Mouse (Mus musculus) hindbrain, embryonic 15.5 days (tissue): ENCODE measurements around the gene Uchl3. TPM values are rescaled to one million over a fixed set of nuclear protein-coding genes. Genes with fewer than 3 reads are reported as not detected.

Experiments used
- ATAC-seq: fragments of 200-750 bp; cut with Nextera tagmentation; 2 replicates; pipeline ENCODE4 v1.8.0; 2017; ENCODE audit warnings: low read depth, moderate number of reproducible peaks, moderate TSS enrichment; ENCODE audit not compliant: low FRiP score
- H3K27ac ChIP-seq: fragments of 300-500 bp; sonication (generic); replicated peaks from 2 replicates; pipeline ENCODE4 v1.5.1; 2015; ENCODE audit warnings: mild to moderate bottlenecking, inconsistent platforms
- H3K27me3 ChIP-seq: fragments of 300-500 bp; sonication (generic); 2 replicates; pipeline ENCODE4 v1.6.1; 2015; ENCODE audit warnings: control low read depth, inconsistent platforms
- H3K36me3 ChIP-seq: fragments of 300-500 bp; sonication (generic); 2 replicates; pipeline ENCODE4 v1.6.1; 2015; ENCODE audit warnings: control low read depth, inconsistent platforms
- H3K4me1 ChIP-seq: fragments of 300-500 bp; sonication (generic); replicated peaks from 2 replicates; pipeline ENCODE4 v1.6.1; 2015; ENCODE audit warnings: control low read depth, inconsistent platforms
- H3K4me2 ChIP-seq: fragments of 300-500 bp; sonication (generic); 2 replicates; pipeline ENCODE4 v1.6.1; 2015; ENCODE audit warnings: moderate library complexity, mild to moderate bottlenecking, inconsistent platforms
- H3K4me3 ChIP-seq: fragments of 300-500 bp; sonication (generic); 2 replicates; pipeline ENCODE4 v1.5.1; 2015; ENCODE audit warnings: mild to moderate bottlenecking, inconsistent platforms
- H3K9ac ChIP-seq: fragments of 300-500 bp; sonication (generic); 2 replicates; pipeline ENCODE4 v1.6.1; 2015; ENCODE audit warnings: inconsistent platforms
- H3K9me3 ChIP-seq: fragments of 300-500 bp; sonication (generic); 2 replicates; pipeline ENCODE4 v1.6.1; 2016; ENCODE audit warnings: control low read depth, inconsistent platforms
- WGBS: fragments of 180-500 bp; shearing (Covaris S2); methylation state at CpG from one replicate; pipeline ENCODE4 v1.1.7; 2015; 5-methylcytosine and 5-hydroxymethylcytosine counted together
- polyA plus RNA-seq: library from polyadenylated mRNA; unstranded; fragments of >200 nt; fragmentation: Nextera tagmentation; extraction: Ambion mirVana; gene quantifications from 2 replicates; pipeline ENCODE4 v1.2.1, GENCODE M21; 2015

Uchl3 gene
- 252 and 255 TPM in 2 replicates for polyA plus RNA-seq

DNA sequence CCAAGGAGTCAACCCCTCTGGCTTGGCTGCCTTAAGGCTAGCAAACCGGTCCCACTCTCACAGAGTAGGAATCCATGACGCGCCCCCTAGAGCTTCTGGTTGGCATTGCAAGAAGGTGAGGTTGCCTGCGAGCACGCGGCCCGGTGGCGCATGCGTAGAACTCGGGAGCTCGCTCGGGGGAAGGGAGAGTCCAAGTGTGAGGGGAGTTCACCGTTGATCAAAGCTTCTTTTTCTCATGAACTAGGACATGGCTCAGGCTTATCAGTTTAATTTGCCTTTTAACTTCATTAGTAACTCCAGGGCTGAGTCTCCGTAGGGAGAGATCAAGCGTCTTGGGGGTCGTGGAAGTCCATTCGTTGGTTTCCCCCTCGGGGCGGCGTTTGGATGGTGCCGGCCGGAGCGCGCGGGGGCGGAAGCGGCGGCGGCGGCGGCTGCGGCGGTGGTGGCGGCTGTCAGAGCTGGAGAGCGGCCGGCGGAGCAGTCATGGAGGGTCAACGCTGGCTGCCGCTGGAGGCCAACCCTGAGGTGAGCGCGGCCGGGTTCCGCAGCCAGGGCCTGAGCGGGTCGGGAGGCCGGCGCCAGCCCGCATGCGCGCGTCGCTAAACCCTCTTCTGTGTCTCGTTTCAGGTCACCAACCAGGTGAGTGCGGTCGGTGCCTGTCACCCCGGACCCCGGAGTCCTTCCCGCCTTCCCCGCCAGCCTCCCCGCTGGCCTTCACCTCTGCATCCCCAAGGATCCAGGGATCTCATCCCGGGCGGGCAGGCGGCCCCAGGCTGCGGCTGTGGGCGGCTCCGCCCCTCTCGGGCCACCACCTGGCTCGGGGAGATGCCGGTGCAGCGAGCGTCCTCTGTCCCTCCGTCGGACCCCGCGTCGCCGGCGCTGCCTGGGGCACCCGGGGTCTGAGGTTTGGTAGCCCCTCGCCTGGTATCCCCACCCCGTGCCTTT lies at the start of gene Uchl3:
Gene Uchl3 (plus strand): TSS at position 387 of the 945 bp plus-strand sequence.
- Histone ChIP-seq H3K27ac (peak within 1 kb of the TSS; percentile 84), H3K4me3 (peak within 1 kb of the TSS; percentile 72), H3K4me2 (peak within 1 kb of the TSS; percentile 66), H3K9ac (peak within 1 kb of the TSS; percentile 74), H3K4me1 (peaks cover 10% of the 10 kb centered on the region), H3K27me3 (no peaks in the 10 kb centered on the region), H3K36me3 (no peaks in the 10 kb centered on the region), H3K9me3 (no peaks in the 10 kb centered on the region)
- WGBS = under 1% methylated on average over 74 of the region's 81 CpGs
- ATAC-seq = peak; percentile 91

DNA sequence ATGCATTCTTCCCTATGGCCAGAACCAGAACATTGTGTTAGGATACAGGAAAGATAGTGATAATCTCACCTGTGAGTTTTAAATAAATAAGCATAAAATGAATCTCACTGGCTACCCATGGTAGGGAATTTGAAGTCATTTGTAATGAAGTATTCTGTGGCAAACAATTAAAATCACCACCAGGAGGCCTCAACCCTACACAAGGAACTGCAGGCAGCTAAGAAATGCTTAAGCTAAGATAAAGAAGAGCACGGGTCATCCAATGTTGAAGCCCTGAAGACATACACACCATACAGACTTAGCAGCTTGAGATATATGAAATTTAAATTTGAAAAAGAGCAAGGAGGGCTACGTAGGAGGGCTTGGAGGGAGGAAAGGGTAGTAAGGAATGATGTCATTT lies 47.9 kb upstream of the Uchl3 start:
- H3K27ac ChIP-seq = 0 out of 2 replicates have a peak overlapping the region, but pooled peaks have one; percentile 3
- H3K36me3 ChIP-seq = no peaks in the 10 kb centered on the region
- no peaks in the 10 kb centered on the region for H3K27me3 ChIP-seq
- H3K9ac ChIP-seq = no peak overlapping the region
- H3K4me1 ChIP-seq = peaks cover 12% of the 10 kb centered on the region
- H3K4me2 ChIP-seq = 0 out of 2 replicates have a peak overlapping the region, but pooled peaks have one; percentile 14
- no peak for ATAC-seq
- no peaks in the 10 kb centered on the region for H3K9me3 ChIP-seq
- H3K4me3 ChIP-seq = no peak overlapping the region
- 63% methylated on average over 2 of the region's 2 CpGs for WGBS

DNA sequence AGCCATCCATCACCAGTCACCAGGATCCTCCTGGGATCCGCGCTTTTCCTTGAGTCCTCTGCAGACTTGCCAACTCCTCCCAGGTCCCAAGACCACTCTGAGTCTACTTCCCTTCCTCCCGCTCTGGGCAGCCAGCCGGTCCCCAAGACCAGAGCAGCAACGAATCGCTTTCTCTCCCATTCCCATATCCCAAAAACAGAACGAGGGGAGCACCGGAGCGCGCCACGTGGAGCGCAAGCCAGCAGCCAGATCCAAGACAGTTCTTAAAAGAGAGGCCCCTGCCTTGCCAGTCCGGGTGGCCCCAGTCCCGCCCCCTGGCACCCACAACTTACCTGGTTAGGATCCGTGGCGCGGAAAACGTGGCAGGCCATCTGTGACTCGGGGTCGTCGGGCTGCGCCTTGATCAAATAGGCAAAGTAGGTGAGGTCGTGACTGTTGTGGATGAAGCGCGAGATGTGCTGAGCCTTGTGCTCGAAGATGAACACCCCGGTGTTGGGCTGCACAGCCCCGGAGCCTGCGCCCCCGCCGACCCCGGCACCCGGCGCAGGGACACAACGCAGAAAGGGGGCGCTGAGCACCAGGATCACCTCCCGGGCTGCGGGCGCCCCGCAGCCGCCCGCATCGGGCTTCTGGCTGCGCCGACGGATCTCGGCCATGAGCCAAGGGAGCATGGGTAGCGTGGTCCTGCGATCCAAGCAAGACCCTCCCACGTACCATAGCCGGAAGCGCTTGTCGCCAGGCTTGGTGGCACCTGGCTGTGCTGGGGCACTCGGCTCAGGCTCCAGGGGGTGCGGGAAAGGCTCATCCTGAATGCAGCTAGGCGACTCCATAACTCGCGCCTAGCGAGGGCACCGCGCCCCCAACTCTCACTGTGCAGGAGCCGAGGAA lies 45.9 kb upstream of the Uchl3 start:
- peak; percentile 60 for ATAC-seq
- Histone ChIP-seq H3K27me3 (no peaks in the 10 kb centered on the region), H3K9me3 (no peaks in the 10 kb centered on the region), H3K4me3 (peak overlapping the region; percentile 88), H3K27ac (peak overlapping the region; percentile 74), H3K9ac (peak overlapping the region; percentile 83), H3K36me3 (no peaks in the 10 kb centered on the region), H3K4me1 (peaks cover 12% of the 10 kb centered on the region), H3K4me2 (peak overlapping the region; percentile 97)
- WGBS = under 1% methylated on average over 60 of the region's 62 CpGs

DNA sequence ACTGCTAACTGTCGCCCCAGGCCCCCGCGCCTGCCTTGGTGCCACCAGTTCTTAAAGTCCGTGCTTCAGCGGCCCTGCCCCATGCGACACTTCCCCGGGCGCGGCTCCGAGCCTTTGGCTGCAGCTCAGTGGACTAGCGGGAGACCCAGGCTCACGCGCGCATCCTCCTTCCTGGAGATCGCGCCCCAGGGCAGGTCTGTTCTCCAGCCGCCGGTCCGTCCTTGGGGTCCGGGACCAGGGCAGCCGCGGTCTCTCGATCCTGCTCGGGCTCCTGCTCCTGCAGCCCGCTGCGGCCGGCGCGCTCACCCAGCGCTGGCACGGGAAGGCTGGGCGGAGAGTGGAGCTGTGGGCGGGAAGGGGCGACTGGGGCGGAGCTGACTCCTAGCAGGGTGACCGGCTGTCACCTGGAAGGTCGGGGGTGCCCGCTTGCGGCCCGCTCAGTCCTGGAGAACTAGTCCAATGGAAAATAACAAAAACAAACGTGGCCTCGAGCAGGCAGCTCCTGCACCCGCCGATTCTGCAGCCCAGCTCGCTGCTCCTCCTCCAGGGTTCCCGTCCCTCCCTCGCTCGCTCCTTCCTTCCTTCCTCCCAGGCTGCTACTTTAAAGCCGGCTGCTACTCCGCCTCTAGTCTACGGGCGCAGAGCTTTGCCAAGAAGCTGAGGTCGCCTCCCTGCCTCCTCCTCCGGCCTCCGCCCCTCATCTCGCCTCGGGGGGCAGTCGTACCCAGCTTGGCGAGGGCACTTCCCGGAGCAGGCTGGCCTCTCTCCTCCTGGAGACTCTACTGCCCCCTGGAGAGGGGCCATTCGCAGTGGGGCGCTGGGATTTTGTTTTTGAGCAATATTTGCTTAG lies 45.0 kb upstream of the Uchl3 start, which contains the start of gene Tbc1d4:
Gene Tbc1d4 (minus strand): TSS at position 673 of the 850 bp plus-strand sequence.
- Histone ChIP-seq H3K9me3 (no peaks in the 10 kb centered on the region), H3K36me3 (no peaks in the 10 kb centered on the region), H3K4me1 (peaks cover 12% of the 10 kb centered on the region), H3K27ac (peak within 1 kb of the TSS; percentile 74), H3K4me2 (peak within 1 kb of the TSS; percentile 97), H3K27me3 (no peaks in the 10 kb centered on the region), H3K4me3 (peak within 1 kb of the TSS; percentile 88), H3K9ac (peak within 1 kb of the TSS; percentile 83)
- WGBS = under 1% methylated on average over 62 of the region's 62 CpGs
- peak; percentile 92 for ATAC-seq

DNA sequence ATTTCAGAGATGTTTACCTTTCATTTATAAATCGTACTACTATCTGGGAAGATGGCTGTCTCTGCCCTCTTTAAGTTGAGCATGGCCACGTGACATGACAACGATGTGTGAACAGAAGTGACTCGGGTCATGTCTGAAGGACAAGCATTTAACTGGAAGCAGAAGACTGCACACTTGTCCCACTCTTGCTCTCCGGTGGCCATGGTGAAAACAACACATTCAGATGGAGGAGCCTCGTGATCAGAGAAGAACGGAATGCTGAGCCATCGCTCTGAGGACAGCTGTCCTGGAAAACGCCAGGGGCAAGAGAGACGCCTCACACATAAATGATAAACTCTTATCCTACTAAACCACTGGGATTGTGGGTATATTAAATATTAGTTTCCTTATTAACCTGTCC lies 43.1 kb upstream of the Uchl3 start:
- no peak overlapping the region for H3K9ac ChIP-seq
- peaks cover 12% of the 10 kb centered on the region for H3K4me1 ChIP-seq
- no peaks in the 10 kb centered on the region for H3K36me3 ChIP-seq
- no peak overlapping the region for H3K4me3 ChIP-seq
- no peak for ATAC-seq
- H3K27me3 ChIP-seq = no peaks in the 10 kb centered on the region
- no peak overlapping the region for H3K27ac ChIP-seq
- H3K4me2 ChIP-seq = no peak overlapping the region
- H3K9me3 ChIP-seq = no peaks in the 10 kb centered on the region
- 86% methylated on average over 10 of the region's 10 CpGs for WGBS

DNA sequence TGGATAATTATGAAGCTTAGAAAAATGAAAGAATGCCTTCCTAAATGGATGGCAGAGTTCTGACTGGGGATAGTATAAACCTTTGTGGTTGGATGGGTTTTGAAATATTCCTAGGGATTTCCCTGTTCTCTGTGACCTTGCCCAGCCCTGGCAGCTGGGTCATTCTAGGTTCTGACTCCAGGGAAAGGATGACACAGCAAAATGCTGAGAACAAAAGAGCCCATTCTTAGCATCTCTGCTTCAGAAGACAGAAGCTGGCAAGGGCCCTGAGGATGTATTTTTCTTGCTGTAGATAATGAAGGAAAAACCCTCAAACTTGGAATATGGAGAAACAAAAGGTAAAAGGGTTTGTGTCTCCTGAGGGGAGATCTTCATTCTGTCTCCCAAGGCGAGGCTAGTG lies 40.6 kb upstream of the Uchl3 start:
- 73% methylated on average over 1 of the region's 1 CpGs for WGBS
- H3K27ac ChIP-seq = no peak overlapping the region
- no peaks in the 10 kb centered on the region for H3K9me3 ChIP-seq
- no peak for ATAC-seq
- H3K4me1 ChIP-seq = no peaks in the 10 kb centered on the region
- no peak overlapping the region for H3K9ac ChIP-seq
- H3K36me3 ChIP-seq = no peaks in the 10 kb centered on the region
- no peak overlapping the region for H3K4me2 ChIP-seq
- no peak overlapping the region for H3K4me3 ChIP-seq
- no peaks in the 10 kb centered on the region for H3K27me3 ChIP-seq

DNA sequence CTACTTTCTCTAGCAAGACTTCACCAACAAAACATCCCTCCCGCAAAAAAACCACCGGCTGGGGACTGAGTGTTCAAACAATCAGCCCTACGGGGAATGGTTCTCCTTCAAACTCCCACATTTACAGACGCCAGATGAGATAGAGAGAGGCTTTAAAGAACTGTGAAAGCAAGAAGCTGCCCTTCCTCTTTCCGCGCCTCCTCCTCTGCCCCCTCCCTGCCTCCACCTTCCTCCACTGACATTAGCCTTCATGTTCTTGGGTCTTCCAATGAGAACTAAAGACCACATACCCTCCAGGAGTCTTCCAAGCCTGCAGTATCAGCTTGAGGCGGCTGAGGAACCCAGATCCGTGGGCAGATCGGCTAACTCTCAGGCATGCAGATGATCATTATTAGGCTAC lies 37.6 kb upstream of the Uchl3 start:
- WGBS = 78% methylated on average over 9 of the region's 9 CpGs
- Histone ChIP-seq H3K9me3 (no peaks in the 10 kb centered on the region), H3K9ac (no peak overlapping the region), H3K4me3 (no peak overlapping the region), H3K4me2 (no peak overlapping the region), H3K27ac (no peak overlapping the region), H3K4me1 (no peaks in the 10 kb centered on the region), H3K27me3 (no peaks in the 10 kb centered on the region), H3K36me3 (no peaks in the 10 kb centered on the region)
- no peak for ATAC-seq

DNA sequence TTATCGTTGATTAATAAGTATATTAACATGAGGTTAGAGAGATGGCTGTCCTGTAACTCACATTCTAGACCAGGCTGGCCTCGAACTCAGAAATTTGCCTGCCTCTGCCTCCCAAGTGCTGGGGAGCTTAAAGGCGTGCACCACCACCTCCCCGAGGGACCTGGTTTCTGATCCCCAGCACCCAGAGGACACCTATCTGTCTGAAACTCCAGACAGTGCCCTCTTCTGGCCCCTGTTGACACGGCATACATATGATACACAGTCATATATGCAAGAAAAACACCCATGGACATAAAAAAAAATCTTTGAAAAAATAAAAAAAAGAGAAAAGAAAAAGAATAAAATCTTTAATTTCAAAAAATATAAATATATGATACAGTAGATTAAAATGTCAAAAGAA lies 36.1 kb upstream of the Uchl3 start:
- H3K4me3 ChIP-seq = no peak overlapping the region
- H3K9me3 ChIP-seq = no peaks in the 10 kb centered on the region
- ATAC-seq = no peak
- WGBS = 90% methylated on average over 5 of the region's 5 CpGs
- no peaks in the 10 kb centered on the region for H3K4me1 ChIP-seq
- H3K36me3 ChIP-seq = no peaks in the 10 kb centered on the region
- H3K27ac ChIP-seq = no peak overlapping the region
- H3K9ac ChIP-seq = no peak overlapping the region
- H3K27me3 ChIP-seq = no peaks in the 10 kb centered on the region
- H3K4me2 ChIP-seq = no peak overlapping the region

DNA sequence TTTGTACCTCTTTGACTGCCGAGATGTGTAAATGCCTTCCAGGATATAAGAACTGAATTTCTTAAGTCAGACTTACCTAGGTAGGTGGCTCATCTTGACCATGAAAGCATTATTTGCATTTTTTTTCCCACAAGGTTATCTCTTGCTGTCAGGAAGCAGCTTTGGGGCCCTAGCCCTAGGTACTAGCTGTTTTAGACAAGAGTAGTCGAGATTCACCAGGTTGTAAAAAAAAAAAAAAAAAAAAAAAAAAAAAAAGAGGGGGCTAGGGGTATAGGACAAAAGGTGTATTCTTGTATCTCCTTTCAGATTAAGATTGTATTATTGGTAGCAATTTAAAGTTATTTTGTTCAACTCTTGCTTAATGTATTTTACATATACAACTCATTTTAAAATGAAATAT lies 23.2 kb upstream of the Uchl3 start:
- no peak for ATAC-seq
- H3K27me3 ChIP-seq = no peaks in the 10 kb centered on the region
- H3K36me3 ChIP-seq = peaks cover 16% of the 10 kb centered on the region
- no peaks in the 10 kb centered on the region for H3K4me1 ChIP-seq
- no peak overlapping the region for H3K4me3 ChIP-seq
- no peak overlapping the region for H3K4me2 ChIP-seq
- no peak overlapping the region for H3K9ac ChIP-seq
- H3K27ac ChIP-seq = no peak overlapping the region
- no peaks in the 10 kb centered on the region for H3K9me3 ChIP-seq
- WGBS = 86% methylated on average over 2 of the region's 2 CpGs

DNA sequence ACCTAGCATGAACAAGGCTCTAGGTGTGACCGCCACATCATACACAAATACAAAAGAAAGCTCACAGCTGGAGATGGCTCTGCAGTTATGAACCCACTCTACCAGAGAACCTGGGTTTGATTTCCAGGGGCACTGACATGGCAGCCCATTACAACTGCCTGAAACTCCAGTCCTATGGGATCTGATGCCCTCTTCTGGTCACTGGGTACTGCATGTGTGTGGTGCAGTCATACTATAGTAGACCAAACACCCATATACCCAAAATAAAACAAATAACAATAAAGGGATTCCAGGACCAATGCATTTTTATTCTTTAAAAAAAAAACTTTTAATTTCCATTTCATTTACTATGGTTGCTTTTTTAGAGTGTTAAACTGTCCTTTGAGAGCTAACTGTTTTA lies 18.0 kb upstream of the Uchl3 start:
- H3K27me3 ChIP-seq = no peaks in the 10 kb centered on the region

DNA sequence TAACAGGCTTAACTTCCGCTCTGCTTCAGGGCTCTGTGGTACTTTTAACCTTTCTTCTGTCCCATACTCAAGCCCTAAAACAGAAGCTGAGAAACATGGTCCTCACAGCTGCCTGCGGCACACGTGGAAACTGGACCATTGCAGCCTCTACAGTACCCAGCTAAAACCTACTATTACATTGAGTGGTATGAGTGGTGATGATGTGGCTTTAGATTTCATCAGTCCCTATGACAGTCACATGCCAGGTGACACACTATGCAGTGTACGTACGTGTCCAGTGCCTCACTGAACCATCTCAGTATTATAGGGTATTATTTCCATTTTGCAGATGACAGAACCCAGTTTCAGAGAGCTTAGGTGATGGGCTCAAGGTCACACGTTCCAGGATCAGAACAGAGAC lies 16.4 kb upstream of the Uchl3 start:
- Histone ChIP-seq H3K9me3 (no peaks in the 10 kb centered on the region), H3K4me1 (peaks cover 14% of the 10 kb centered on the region), H3K27ac (no peak overlapping the region), H3K27me3 (no peaks in the 10 kb centered on the region), H3K36me3 (peaks cover 18% of the 10 kb centered on the region), H3K4me2 (no peak overlapping the region), H3K9ac (no peak overlapping the region), H3K4me3 (no peak overlapping the region)
- WGBS = 93% methylated on average over 6 of the region's 6 CpGs
- no peak for ATAC-seq

More for the DNA sequence above, 18.0 kb upstream of the Uchl3 start:
- Histone ChIP-seq H3K36me3 (peaks cover 18% of the 10 kb centered on the region), H3K4me1 (peaks cover 14% of the 10 kb centered on the region), H3K4me2 (no peak overlapping the region), H3K4me3 (no peak overlapping the region), H3K9ac (no peak overlapping the region), H3K27ac (no peak overlapping the region), H3K9me3 (no peaks in the 10 kb centered on the region)
- 93% methylated on average over 1 of the region's 1 CpGs for WGBS
- ATAC-seq = no peak
